Mouse (Mus musculus): Measurements from ENCODE around the gene Chrna7.

Gene Chrna7

DNA sequence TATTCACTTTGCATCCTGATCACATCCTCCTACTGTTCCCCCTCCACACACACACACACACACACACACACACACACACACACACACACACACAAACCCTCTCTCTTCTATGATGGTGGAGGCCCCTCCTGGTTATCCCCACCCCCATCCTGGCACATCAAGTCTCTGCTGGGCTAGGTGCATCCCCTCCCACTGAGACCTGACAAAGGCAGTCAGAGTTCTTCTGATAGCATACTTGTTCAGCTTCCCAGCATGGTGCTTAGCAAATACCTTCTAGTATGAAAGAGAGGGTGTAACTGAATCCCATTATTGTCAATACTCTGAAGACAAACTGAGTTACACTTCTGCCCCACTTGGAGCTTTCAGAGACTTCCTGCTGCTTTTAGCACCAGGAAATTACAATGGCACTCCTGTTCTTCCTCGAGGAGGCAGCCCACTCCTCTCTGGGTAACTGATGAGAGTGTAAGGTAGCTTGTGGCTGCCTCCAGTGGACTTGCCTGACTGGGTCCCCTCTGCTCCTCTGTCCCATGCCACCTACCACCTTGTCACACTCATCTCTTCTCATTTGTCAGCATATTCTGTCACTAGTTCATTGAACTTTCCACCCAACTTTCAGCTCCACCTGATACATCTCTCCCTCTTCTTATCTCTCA is 127.9 kb downstream of the Chrna7 start:
- in situ Hi-C loops (cut with MboI, MseI), result no loop called here

DNA sequence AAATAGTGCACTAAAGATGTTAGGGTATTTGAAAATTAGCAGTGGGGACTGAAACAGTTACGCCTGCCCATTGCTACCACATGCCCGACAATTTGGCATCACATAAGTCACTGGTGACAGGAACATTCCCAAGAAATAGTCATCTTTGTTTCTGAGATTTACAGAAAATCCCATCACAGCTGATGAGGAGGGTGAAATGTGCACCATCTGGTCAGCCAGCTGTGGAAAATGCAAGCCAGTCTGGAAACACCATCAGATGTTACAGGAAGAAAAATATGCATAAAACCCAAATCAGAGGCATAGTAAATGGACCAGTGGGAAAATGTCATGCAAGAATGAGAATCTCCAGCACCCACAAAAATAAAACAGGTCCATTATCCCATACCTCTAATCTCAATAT is 151.4 kb downstream of the Chrna7 start:
- in situ Hi-C loops (cut with MboI, MseI), result no loop called here
